Mouse (Mus musculus) layer of hippocampus, adult 2 months (tissue): Measurements from ENCODE around the gene Htatip2. TPM values are rescaled to one million over a fixed set of nuclear protein-coding genes. Genes with fewer than 3 reads are reported as not detected.
A peak's percentile ranks its signal among the peaks of the same experiment; 100 is the strongest.

ENCODE experiments used
- DNase-seq, 2 experiments: peaks; one replicate each; pipeline ENCODE4 v3.0.0; 2022; ENCODE audit warnings: low spot score in 2 of 2
- H3K27ac ChIP-seq: fragments of 200-600 bp; 2 replicates; pipeline ENCODE4 v1.8.1; 2022
- H3K4me3 ChIP-seq: fragments of 200-600 bp; 2 replicates; pipeline ENCODE4 v1.8.1; 2022; ENCODE audit warnings: mild to moderate bottlenecking
- CTCF ChIP-seq: fragments of 200-600 bp; conservative IDR thresholded peaks from 2 replicates; pipeline ENCODE4 v1.8.1; 2022; ENCODE audit warnings: antibody characterized with exemption, mild to moderate bottlenecking, moderate library complexity
- total RNA-seq, 2 experiments: library from RNA; stranded (reverse); gene quantifications; 2 replicates each; pipeline ENCODE4 v1.2.3; 2021

Gene Htatip2
- total RNA-seq, 2 experiments from 2014 or later = 10.9 to 12.5 TPM

DNA sequence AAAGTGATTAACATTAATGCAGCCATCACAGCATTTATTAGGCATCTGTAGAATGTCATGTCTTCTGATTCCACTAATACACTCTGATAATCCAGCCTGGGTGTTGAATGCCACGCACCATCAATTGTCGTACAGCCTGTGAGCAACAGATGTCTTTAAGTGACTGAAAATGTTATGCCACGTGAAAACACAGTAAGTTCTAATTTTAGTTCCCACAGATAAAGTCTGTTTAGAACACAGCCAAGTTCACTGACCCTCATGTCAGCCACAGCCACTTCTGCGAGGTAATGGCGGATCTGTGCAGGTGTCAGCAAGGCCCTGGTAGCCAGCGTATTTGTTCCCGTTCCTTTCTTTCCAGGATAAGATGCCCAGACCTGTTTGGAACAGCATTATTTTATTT is 7.3 kb downstream of the Htatip2 start:
- Histone ChIP-seq H3K27ac (no peak overlapping the region), H3K4me3 (no peak overlapping the region)
- DNase-seq = no peak
- TF ChIP-seq CTCF = no peak

DNA sequence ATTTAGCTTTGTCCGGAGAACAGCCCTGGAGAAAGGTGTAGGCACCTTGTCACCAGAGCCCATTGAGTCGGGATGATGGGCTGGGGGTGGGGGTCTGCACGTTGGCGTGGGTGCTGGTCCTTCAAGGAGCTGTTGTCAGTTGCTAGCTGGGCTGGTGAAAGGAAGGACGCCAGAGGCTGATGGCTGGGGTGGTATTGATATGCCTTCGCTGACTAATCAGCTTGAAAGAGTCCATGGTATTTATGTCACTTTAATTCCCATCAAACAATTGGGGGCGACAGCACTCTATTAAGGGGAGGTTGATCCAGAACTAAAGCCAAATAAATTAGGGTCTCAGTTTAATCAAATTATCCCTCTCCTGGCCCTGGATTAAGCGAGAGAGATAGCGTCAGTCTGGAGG is 9.6 kb downstream of the Htatip2 start:
- H3K27ac ChIP-seq = no peak overlapping the region
- no peak overlapping the region for H3K4me3 ChIP-seq
- TF ChIP-seq CTCF = no peak
- DNase-seq = no peak

DNA sequence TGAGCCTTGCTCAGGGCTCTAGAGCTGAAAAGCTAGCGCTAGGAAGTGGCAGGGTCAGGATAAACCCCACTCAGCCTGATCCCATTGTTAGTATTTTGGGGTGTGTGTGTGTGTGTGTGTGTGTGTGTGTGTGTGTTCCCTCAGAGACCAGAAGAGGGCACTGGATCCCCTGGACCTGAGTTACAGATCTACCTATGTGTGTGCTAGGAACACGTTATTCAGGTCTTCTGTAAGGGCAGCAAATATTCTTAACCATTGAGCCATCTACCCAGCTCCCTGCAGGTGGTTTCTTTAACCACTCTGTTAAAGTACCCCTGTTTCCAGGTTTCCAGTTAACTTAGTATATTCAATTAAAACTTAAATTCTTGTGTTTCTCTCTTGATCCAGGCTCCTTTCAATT is 15.5 kb downstream of the Htatip2 start:
- no peak for TF ChIP-seq CTCF

DNA sequence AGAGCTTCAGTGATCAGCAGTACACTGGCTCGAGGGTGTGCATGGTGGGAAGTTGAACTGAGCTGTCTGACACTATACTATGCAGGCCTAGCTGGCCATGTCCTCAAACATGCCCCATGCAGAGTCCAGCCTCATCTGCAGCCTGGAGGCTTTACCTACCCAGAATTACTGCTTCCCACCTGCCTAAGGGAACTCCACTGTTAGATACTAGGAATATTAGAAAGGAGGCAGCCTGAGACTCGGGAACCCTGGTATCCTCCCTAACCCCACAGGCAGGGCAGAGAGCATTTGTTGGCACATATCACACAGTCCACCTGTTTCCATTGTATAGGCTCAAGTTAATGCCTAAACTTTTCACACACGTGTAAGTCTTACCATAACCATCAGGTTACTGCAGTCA is 18.7 kb downstream of the Htatip2 start:
- DNase-seq = no peak
- H3K27ac ChIP-seq = peak overlapping the region; percentile 37; the same call in 1 of the 2 replicates
- no peak for TF ChIP-seq CTCF
- no peak overlapping the region for H3K4me3 ChIP-seq

More for the DNA sequence above, 15.5 kb downstream of the Htatip2 start:
- Histone ChIP-seq H3K4me3 (no peak overlapping the region), H3K27ac (no peak overlapping the region)
- DNase-seq = no peak

DNA sequence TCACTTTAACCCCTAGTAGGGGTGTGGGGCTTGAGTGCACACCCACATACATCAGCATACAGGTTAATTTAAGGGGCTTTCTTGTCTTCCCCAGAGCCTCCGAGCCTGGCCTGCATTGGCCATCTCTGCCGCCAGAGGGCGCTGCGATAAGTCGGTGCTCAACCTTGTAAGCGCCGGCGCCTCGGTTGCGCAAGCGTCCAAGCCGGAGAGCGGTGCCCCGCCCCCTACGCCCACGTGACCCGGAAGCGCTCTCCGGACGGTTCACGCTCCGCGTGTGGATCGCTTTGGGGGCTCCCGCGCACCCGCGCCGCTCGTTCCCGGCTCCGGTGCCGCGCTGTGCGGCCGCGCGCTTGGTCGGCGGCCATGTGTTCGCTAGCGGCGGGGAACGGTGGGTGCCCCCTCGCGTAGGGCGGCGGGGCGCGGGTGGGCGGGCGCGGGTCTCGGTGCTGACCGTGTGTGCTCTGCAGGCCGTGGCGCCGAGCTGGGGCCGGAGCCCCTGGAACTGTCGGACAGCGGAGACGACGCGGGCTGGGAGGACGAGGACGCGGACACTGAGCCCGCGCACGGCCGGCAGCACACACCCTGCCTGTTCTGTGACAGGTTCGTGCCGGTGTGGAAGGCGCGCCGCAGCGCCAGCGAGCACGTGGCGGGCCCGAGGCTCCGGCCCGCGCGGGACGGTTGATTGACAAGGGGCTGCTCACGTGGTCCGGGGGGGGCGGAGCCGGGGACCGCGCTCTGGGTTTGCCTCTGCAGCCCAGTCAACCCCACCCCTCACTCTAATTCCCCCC is 19.4 kb downstream of the Htatip2 start, which contains the start of gene Prmt3:
Prmt3 (plus strand) TSS at position 233 of the 788 bp plus-strand sequence.
- peak within 1 kb of the TSS; percentile 93 for H3K27ac ChIP-seq
- peak; percentile 97 to 99 for DNase-seq
- TF ChIP-seq CTCF = peak; percentile 100
- H3K4me3 ChIP-seq = peak within 1 kb of the TSS; percentile 80

DNA sequence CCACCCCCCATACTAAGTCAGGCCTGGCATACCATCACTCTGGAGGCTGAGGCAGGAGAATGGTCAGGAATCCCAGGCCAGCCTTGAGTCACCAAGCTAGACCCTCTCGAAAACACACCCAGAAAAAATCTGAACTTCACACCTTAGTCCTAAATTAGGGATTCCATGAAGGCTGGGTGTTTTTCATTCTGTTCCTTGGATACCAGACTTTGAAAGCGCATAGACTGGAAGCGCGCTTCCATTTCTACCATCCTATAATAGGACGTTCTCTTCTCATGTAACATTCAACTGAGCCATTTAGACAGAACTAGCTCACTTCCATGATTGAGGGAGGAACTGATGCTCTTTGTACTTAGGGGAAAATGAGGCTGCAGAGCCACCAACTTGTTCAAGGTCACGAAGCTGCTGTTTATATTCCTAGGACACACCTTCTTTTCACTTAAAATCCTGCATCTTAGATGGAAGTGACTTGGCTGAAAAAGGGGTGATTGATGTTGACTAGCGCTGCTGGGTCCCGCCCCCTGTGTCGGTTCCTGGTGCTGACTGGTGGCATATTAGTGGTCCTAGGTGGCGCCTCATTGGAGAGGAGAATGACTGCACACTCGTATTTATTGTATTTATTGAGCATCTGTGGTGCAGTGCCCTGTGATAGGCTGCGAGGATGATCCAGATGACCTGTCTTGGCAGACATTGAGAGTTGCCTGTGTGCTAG is 20.1 kb downstream of the Htatip2 start:
- H3K27ac ChIP-seq = peak overlapping the region; percentile 93; the same call in 1 of the 2 replicates
- no peak for DNase-seq
- H3K4me3 ChIP-seq = peak overlapping the region; percentile 80
- TF ChIP-seq CTCF = no peak

DNA sequence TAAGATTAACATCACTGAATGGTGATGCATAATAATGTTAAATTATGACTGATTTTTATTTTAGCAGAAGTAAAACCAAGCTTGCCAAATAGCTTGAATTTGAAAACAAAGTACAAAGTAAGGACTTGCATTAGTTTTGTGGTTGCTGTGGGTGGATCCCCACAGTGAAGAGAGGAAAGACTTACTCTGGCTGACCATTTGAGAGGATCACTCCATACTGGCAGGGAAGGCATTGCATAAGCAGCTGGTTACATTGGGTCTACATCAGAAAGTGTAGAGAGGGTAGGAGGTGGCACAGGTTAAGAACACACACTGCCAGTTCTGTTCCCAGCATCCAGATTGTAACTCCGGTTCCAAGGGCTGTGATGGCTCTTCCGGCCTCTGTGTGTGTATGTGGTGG is 24.1 kb downstream of the Htatip2 start:
- no peak for TF ChIP-seq CTCF
- no peak for DNase-seq
- H3K4me3 ChIP-seq = no peak overlapping the region

DNA sequence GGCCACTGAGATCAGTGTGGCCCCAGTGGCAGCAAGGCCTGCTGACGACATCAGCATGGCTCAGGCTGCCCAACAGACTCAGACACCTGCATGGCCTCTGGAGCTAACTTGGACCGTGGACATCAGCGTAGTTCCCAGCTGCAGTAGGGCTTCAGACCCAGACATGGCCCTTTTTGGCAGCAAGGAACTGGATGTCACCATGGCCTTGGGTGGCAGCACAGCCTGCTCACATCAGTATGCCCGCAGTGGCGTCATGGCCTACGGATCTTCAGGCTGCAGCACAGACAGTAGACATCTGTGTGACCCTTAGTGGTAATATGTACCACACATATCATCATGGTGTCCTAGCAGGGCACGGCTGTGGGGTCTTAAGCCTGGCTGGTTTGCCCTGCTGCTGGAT is 26.2 kb downstream of the Htatip2 start:
- Histone ChIP-seq H3K4me3 (no peak overlapping the region), H3K27ac (no peak overlapping the region)
- TF ChIP-seq CTCF = no peak
- no peak for DNase-seq

More for the DNA sequence above, 24.1 kb downstream of the Htatip2 start:
- no peak overlapping the region for H3K27ac ChIP-seq

DNA sequence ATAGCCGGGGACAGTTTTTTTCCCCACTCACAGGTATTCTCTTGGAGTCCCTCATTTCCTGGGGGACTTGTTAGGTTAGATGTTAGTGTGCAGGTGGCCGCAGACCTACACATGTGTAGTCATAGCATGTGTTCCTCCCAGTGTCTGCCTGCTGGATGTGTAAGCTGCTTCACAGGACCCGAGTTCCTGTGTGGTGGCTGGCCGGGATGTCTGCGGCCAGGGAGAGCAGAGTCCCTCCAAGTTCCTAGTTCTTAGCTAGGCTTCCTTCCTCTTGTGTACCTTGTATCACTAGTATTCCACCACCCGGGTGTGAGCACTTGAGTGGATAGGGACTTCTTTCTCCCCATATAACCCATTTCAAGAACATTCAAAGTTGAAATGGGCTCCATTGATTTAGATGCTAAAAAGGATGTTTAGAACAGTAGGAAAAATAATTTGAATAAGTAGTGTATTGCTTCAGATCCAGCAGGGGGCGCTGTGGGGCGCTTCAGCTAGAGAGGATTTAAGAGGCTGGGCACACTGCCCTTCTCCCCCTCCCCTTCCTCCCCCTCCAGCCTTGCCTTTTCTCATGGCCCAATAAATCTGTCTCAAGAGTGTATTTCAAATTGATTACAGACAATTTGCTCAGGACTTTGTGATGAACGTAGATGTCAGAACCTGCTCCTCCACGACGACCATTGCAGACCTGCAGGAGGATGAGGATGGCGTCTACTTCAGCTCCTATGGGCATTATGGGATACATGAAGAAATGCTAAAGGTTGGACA is 27.9 kb downstream of the Htatip2 start:
- H3K27ac ChIP-seq = no peak overlapping the region

DNA sequence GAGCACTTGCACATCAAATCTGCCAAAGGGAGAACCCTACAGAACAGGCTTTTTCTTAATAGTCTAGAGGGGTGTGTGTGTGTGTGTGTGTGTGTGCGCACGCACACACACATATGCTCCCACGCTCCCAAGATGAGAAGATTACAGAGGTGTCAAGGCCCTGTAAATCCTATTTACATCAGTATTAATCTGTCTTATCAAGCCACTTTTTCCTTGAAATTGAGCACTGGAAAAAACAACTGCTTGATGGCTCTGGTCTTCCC is 28.4 kb downstream of the Htatip2 start:
- H3K4me3 ChIP-seq = no peak overlapping the region
- TF ChIP-seq CTCF = no peak
- no peak overlapping the region for H3K27ac ChIP-seq
- no peak for DNase-seq

More for the DNA sequence above, 27.9 kb downstream of the Htatip2 start:
- peak; percentile 90 for TF ChIP-seq CTCF
- no peak overlapping the region for H3K4me3 ChIP-seq
- peak in 1 of 2 experiments; percentile 64 for DNase-seq

DNA sequence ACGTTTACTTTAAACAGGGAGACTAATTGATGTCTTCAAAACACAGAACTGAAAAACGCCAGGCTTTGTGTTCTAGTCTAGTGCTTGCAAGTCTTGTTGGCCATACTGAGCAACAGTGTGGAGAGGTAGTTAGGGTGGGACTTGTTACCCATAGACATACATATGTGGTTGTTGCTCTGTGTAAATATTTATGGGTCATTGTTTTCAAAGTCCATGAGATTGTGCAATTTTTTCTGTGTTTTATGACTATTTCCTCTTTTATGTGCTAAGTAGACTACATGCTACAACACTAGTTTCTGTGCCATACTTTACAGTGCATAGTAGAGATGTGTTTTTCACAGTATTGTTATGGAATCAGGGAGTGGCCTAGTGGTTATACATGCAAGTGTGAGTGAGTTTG is 35.4 kb downstream of the Htatip2 start:
- Histone ChIP-seq H3K27ac (no peak overlapping the region), H3K4me3 (no peak overlapping the region)
- no peak for TF ChIP-seq CTCF
- no peak for DNase-seq

DNA sequence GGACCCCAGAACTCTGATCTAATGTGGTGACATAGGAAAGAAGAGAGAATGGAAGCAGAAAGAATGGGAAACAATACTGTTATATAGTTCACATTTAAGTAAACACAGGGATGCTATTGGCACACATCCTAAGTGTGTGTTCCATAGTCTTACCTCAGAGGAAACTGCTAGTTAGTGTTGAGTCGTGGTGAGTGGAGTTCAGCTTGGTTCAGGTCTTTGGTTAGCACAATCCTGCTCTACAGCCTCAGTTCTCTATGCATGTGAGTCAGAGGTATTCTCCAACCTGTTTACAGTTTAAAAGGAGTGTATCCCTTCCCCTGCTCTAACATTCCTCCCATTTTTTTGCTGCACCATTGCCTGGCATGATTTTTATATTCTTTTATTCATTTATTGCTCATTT is 38.3 kb downstream of the Htatip2 start:
- no peak for TF ChIP-seq CTCF
- H3K4me3 ChIP-seq = no peak overlapping the region

DNA sequence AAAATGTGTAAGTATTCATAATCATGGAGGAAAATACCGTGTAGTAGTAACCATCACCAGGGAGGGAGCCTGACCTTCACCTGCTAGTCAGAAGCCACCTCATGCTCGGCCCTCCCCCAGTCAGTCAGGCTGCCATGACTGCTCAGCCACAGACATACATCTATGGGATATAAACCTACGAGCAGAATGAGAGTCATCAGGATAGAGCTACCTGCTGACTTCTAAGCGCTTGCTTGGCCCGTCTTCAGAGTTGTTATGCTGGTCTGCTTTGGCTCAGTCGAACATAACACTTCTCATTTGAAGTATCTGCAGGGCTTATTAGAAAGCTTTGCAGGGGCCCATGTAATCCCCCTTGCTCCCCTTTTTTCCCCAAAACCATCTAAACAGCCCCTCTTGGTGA is 44.6 kb downstream of the Htatip2 start:
- no peak overlapping the region for H3K4me3 ChIP-seq
- no peak overlapping the region; the same call in 1 of the 2 replicates for H3K27ac ChIP-seq
- no peak for DNase-seq
- no peak for TF ChIP-seq CTCF

More for the DNA sequence above, 38.3 kb downstream of the Htatip2 start:
- H3K27ac ChIP-seq = no peak overlapping the region
- no peak for DNase-seq
